Mouse (Mus musculus) lung, embryonic 15.5 days (tissue): ENCODE measurements around the gene BC025920. TPM values are rescaled to one million over a fixed set of nuclear protein-coding genes. Genes with fewer than 3 reads are reported as not detected.
"Not testable (repeated sequence)": the region's sequence is repeated elsewhere in the genome, so short reads cannot be mapped to it uniquely, and the experiment has no call there.

ENCODE experiments used
- ATAC-seq: fragments of 200-750 bp; cut with Nextera tagmentation; 2 replicates; pipeline ENCODE4 v1.8.0; 2017; ENCODE audit warnings: moderate number of reproducible peaks, borderline replicate concordance; ENCODE audit not compliant: low FRiP score, low TSS enrichment; ENCODE audit errors: extremely low read depth
- H3K27ac ChIP-seq: fragments of 300-500 bp; sonication (generic); 2 replicates; pipeline ENCODE4 v1.5.1; 2015; ENCODE audit warnings: moderate library complexity, mild to moderate bottlenecking, inconsistent platforms
- H3K27me3 ChIP-seq: fragments of 300-500 bp; sonication (generic); 2 replicates; pipeline ENCODE4 v1.6.1; 2015; ENCODE audit warnings: inconsistent platforms
- H3K36me3 ChIP-seq: fragments of 300-500 bp; sonication (generic); 2 replicates; pipeline ENCODE4 v1.6.1; 2015; ENCODE audit warnings: inconsistent platforms
- H3K4me1 ChIP-seq: fragments of 300-500 bp; sonication (generic); 2 replicates; pipeline ENCODE4 v1.6.1; 2015; ENCODE audit warnings: inconsistent platforms
- H3K4me2 ChIP-seq: fragments of 300-500 bp; sonication (generic); 2 replicates; pipeline ENCODE4 v1.6.1; 2015; ENCODE audit warnings: inconsistent platforms, mild to moderate bottlenecking, moderate library complexity
- H3K4me3 ChIP-seq: fragments of 300-500 bp; sonication (generic); 2 replicates; pipeline ENCODE4 v1.5.1; 2015; ENCODE audit warnings: mild to moderate bottlenecking, inconsistent platforms
- H3K9ac ChIP-seq: fragments of 300-500 bp; sonication (generic); 2 replicates; pipeline ENCODE4 v1.6.1; 2015; ENCODE audit warnings: inconsistent platforms
- H3K9me3 ChIP-seq: fragments of 300-500 bp; sonication (generic); 2 replicates; pipeline ENCODE4 v1.6.1; 2016; ENCODE audit warnings: inconsistent platforms
- WGBS: fragments of 180-500 bp; shearing (Covaris S2); methylation state at CpG from one replicate; pipeline ENCODE4 v1.1.7; 2015; 5-methylcytosine and 5-hydroxymethylcytosine counted together
- polyA plus RNA-seq: library from polyadenylated mRNA; unstranded; fragments of >200 nt; fragmentation: Nextera tagmentation; extraction: Ambion mirVana; gene quantifications from 2 replicates; pipeline ENCODE4 v1.2.1, GENCODE M21; 2015

BC025920 gene
- polyA plus RNA-seq, 1 experiment from 2014 or later, result 0.66 TPM

DNA sequence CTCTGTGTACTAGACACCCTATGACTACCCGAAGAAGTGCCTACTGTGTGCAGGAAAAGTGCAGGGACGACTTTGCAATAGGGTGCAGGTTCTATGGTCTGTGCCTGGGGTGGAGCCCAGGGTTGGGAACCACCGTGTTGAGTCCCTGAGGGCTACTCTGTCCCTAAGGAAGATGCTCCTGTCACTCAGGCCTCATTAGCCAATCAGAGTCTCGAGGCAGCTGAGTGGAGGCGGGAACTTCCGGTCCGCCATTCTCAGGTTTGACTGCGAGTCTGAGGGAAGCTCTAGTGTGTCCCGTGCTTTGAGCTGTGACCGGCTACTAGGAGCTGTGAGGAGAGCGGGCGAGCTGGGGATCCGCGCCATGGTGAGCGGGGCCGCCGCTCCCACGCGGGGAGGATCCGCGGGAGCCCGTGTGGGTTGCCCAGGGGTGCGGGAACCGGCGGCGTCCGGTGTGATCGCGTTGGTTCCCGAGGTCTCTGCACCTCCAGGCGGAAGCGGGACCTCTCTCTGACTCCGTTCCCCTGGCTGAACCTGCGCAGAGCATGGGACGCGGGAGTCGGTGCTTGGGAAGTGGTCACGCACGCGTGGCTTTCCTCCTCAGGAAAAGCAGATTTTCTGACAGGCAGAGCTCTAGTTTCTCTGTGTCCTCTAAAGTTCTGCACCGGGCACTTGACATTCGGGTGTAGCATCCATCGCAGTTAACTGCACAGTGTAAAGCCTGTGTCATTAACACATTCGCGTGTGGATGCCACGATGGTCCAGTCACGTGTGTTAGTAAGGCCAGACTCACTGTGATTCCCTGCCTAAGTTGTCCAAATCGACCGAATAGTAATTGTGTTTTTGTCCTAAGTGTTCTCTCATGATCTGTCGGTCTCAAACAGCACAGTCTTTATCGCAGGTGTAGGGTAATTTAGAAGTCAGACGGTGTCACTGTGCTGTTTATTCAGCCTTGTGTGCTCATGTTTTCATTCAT lies 43.0 kb downstream of the BC025920 start, which contains the start of gene Gm10778:
TSS of gene Gm10778 (plus strand) at position 257 of the 973 bp plus-strand sequence.
- H3K9ac ChIP-seq, result peak within 1 kb of the TSS; percentile 63
- H3K4me3 ChIP-seq, result peak within 1 kb of the TSS; percentile 58
- peak within 1 kb of the TSS; percentile 65 for H3K4me2 ChIP-seq
- WGBS, result 1% methylated on average over 42 of the region's 52 CpGs
- ATAC-seq, result peak; percentile 94
- not testable (repeated sequence) for H3K27me3 ChIP-seq, H3K9me3 ChIP-seq, H3K4me1 ChIP-seq, H3K36me3 ChIP-seq
- peak within 1 kb of the TSS; percentile 73; the same call in 1 of the 2 replicates for H3K27ac ChIP-seq

GRCm38 (mm10) chr10:81655178-81655577 lies 49.1 kb downstream of the BC025920 start:
- H3K36me3 ChIP-seq, result peaks cover 34% of the 10 kb centered on the region
- no peak overlapping the region for H3K4me3 ChIP-seq
- ATAC-seq, result no peak
- no peak overlapping the region for H3K4me2 ChIP-seq
- H3K4me1 ChIP-seq, result peaks cover 2% of the 10 kb centered on the region
- 95% methylated on average over 10 of the region's 10 CpGs for WGBS
- H3K27ac ChIP-seq, result no peak overlapping the region
- no peaks in the 10 kb centered on the region for H3K27me3 ChIP-seq
- H3K9ac ChIP-seq, result no peak overlapping the region
- H3K9me3 ChIP-seq, result peaks cover 23% of the 10 kb centered on the region; the same call in 1 of the 2 replicates

- no peak overlapping the region for H3K4me3 ChIP-seq
- H3K4me1 ChIP-seq, result no peaks in the 10 kb centered on the region
- H3K4me2 ChIP-seq, result no peak overlapping the region
- 94% methylated on average over 2 of the region's 2 CpGs for WGBS
- H3K27me3 ChIP-seq, result no peaks in the 10 kb centered on the region
- peaks cover 23% of the 10 kb centered on the region; the same call in 1 of the 2 replicates for H3K9me3 ChIP-seq
- no peak overlapping the region for H3K9ac ChIP-seq
- H3K36me3 ChIP-seq, result peaks cover 34% of the 10 kb centered on the region
- ATAC-seq, result no peak
- H3K27ac ChIP-seq, result no peak overlapping the region
Measured at GRCm38 (mm10) chr10:81656174-81656573, 50.1 kb downstream of the BC025920 start.

Other genes with a start within 250 kb of the BC025920 start
- gene Mfsd12, start 248.8 kb upstream of the BC025920 start, polyA plus RNA-seq, result 17.6 and 20.4 TPM in 2 replicates
- 2.0 and 3.0 TPM in 2 replicates for gene 4930404N11Rik, start 240.5 kb upstream of the BC025920 start, polyA plus RNA-seq
- gene Fzr1, start 227.8 kb upstream of the BC025920 start, polyA plus RNA-seq, result 110 and 115 TPM in 2 replicates
- gene Dohh, start 221.8 kb upstream of the BC025920 start, polyA plus RNA-seq, result 75.9 and 79.8 TPM in 2 replicates
- gene Gm48551, start 221.8 kb upstream of the BC025920 start, polyA plus RNA-seq, result 1.6 and 2.7 TPM in 2 replicates
- 0.45 and 2.3 TPM in 2 replicates for gene Gm48552, start 217.3 kb upstream of the BC025920 start, polyA plus RNA-seq
- 4.4 TPM in 2 replicates for gene Smim24, start 213.2 kb upstream of the BC025920 start, polyA plus RNA-seq
- gene Nfic, start 150.6 kb upstream of the BC025920 start, polyA plus RNA-seq, result 86.0 and 87.2 TPM in 2 replicates
- 0.34 and 0.42 TPM in 2 replicates for gene Celf5, start 123.6 kb upstream of the BC025920 start, polyA plus RNA-seq
- gene Ncln, start 109.9 kb upstream of the BC025920 start, polyA plus RNA-seq, result 81.8 and 82.8 TPM in 2 replicates
- gene S1pr4, start 106.1 kb upstream of the BC025920 start, polyA plus RNA-seq, result 2.5 and 3.6 TPM in 2 replicates
- gene Gna15, start 82.0 kb upstream of the BC025920 start, polyA plus RNA-seq, result 1.7 and 1.8 TPM in 2 replicates
- gene Gna11, start 61.1 kb upstream of the BC025920 start, polyA plus RNA-seq, result 72.7 and 74.2 TPM in 2 replicates
- gene Aes, start 46.8 kb upstream of the BC025920 start, polyA plus RNA-seq, result 662 and 670 TPM in 2 replicates
- 39.3 and 49.7 TPM in 2 replicates for gene Tle2, start 31.7 kb upstream of the BC025920 start, polyA plus RNA-seq
- 28.1 and 29.3 TPM in 2 replicates for gene Tle6, start 5.2 kb upstream of the BC025920 start, polyA plus RNA-seq
- gene Sirt6, start 21.5 kb downstream of the BC025920 start, polyA plus RNA-seq, result 41.1 TPM in 2 replicates
- 8.6 and 9.8 TPM in 2 replicates for gene Ankrd24, start 22.3 kb downstream of the BC025920 start, polyA plus RNA-seq
- gene Gm10778, start 42.8 kb downstream of the BC025920 start, polyA plus RNA-seq, result 4.3 and 4.7 TPM in 2 replicates
- gene Zfp433, start 98.6 kb downstream of the BC025920 start, polyA plus RNA-seq, result 17.7 and 18.0 TPM in 2 replicates
- gene Gm3055, start 164.9 kb downstream of the BC025920 start, polyA plus RNA-seq, result 10.0 and 11.4 TPM in 2 replicates
- 3.5 and 5.2 TPM in 2 replicates for gene Gm4767, start 205.9 kb downstream of the BC025920 start, polyA plus RNA-seq